Mouse (Mus musculus) midbrain, embryonic 12.5 days (tissue): ENCODE data around the gene Pih1d3. TPM values are rescaled to one million over a fixed set of nuclear protein-coding genes. Genes with fewer than 3 reads are reported as not detected.

Experiments used
- ATAC-seq: fragments of 200-750 bp; cut with Nextera tagmentation; 2 replicates; pipeline ENCODE4 v1.8.0; 2017; ENCODE audit warnings: low read depth, moderate TSS enrichment, moderate library complexity; ENCODE audit not compliant: low FRiP score
- H3K27ac ChIP-seq: fragments of 300-500 bp; sonication (generic); replicated peaks from 2 replicates; pipeline ENCODE4 v1.5.1; 2016; ENCODE audit warnings: mild to moderate bottlenecking
- H3K27me3 ChIP-seq: fragments of 300-500 bp; sonication (generic); 2 replicates; pipeline ENCODE4 v1.6.1; 2016; ENCODE audit warnings: mild to moderate bottlenecking
- H3K36me3 ChIP-seq: fragments of 300-500 bp; sonication (generic); 2 replicates; pipeline ENCODE4 v1.6.1; 2016
- H3K4me1 ChIP-seq: fragments of 300-500 bp; sonication (generic); 2 replicates; pipeline ENCODE4 v1.6.1; 2016
- H3K4me2 ChIP-seq: fragments of 300-500 bp; sonication (generic); replicated peaks from 2 replicates; pipeline ENCODE4 v1.6.1; 2016; ENCODE audit warnings: mild to moderate bottlenecking, moderate library complexity
- H3K4me3 ChIP-seq: fragments of 300-500 bp; sonication (generic); 2 replicates; pipeline ENCODE4 v1.5.1; 2016; ENCODE audit warnings: mild to moderate bottlenecking
- H3K9ac ChIP-seq: fragments of 300-500 bp; sonication (generic); replicated peaks from 2 replicates; pipeline ENCODE4 v1.6.1; 2016; ENCODE audit warnings: mild to moderate bottlenecking, moderate library complexity
- H3K9me3 ChIP-seq: fragments of 300-500 bp; sonication (generic); 2 replicates; pipeline ENCODE4 v1.6.1; 2016; ENCODE audit warnings: mild to moderate bottlenecking
- WGBS: fragments of 180-500 bp; shearing (Covaris S2); methylation state at CpG from one replicate; pipeline ENCODE4 v1.1.7; 2016; 5-methylcytosine and 5-hydroxymethylcytosine counted together
- polyA plus RNA-seq: library from polyadenylated mRNA; unstranded; fragments of >200 nt; fragmentation: Nextera tagmentation; extraction: Ambion mirVana; gene quantifications from 2 replicates; pipeline ENCODE4 v1.2.1, GENCODE M21; 2016

Gene Pih1d3
- polyA plus RNA-seq: not detected in 2 replicates

GRCm38 (mm10) chr1:31222564-31222963 is at the start of gene Pih1d3, which contains the start of gene 4931428L18Rik:
Pih1d3 (plus strand) TSS chr1:31222838.
4931428L18Rik (minus strand) TSS chr1:31222684.
- WGBS: 86% methylated on average over 7 of the region's 7 CpGs
- ATAC-seq: no peak
- no peak within 1 kb of the TSS for H3K4me2 ChIP-seq

DNA sequence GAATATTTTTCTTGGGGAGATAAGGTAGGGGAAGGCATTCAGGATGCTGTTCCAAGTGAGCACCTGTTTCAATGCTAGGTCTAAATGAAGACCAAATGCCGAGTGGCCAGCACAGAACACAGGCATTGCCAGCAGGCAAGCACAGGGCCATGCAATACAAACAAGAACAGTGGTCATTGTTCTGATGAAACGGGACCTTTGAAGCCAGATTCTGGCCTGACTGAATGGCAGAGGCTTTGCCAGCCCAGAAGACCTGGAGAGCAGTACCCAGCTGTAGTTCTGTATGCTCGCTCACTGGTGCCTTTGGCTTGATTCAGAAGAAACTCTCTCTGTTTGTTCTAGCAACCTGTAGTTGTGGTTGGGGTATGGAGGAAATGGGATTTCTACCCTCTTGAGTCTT is 47.2 kb upstream of the Pih1d3 start:
- Histone ChIP-seq H3K27ac (no peak overlapping the region), H3K9ac (no peak overlapping the region), H3K36me3 (no peaks in the 10 kb centered on the region), H3K4me3 (no peak overlapping the region), H3K4me1 (no peaks in the 10 kb centered on the region), H3K4me2 (no peak overlapping the region), H3K27me3 (no peaks in the 10 kb centered on the region), H3K9me3 (no peaks in the 10 kb centered on the region)
- ATAC-seq: no peak
- 76% methylated on average over 3 of the region's 3 CpGs for WGBS

More at GRCm38 (mm10) chr1:31222564-31222963, at the start of gene Pih1d3, which contains the start of gene 4931428L18Rik:
- H3K27ac ChIP-seq: no peak within 1 kb of the TSS
- H3K9ac ChIP-seq: no peak within 1 kb of the TSS
- no peaks in the 10 kb centered on the region for H3K27me3 ChIP-seq
- no peaks in the 10 kb centered on the region for H3K9me3 ChIP-seq
- H3K36me3 ChIP-seq: no peaks in the 10 kb centered on the region
- no peaks in the 10 kb centered on the region for H3K4me1 ChIP-seq
- no peak within 1 kb of the TSS for H3K4me3 ChIP-seq

GRCm38 (mm10) chr1:31176101-31176500 is 46.5 kb upstream of the Pih1d3 start, which contains the start of gene Lgsn:
Lgsn (plus strand) TSS chr1:31176401.
- no peak within 1 kb of the TSS for H3K4me2 ChIP-seq
- H3K36me3 ChIP-seq: no peaks in the 10 kb centered on the region
- no peak within 1 kb of the TSS for H3K4me3 ChIP-seq
- H3K27me3 ChIP-seq: no peaks in the 10 kb centered on the region
- no peaks in the 10 kb centered on the region for H3K9me3 ChIP-seq
- no peak within 1 kb of the TSS for H3K9ac ChIP-seq
- WGBS: 80% methylated on average over 5 of the region's 5 CpGs
- no peaks in the 10 kb centered on the region for H3K4me1 ChIP-seq
- H3K27ac ChIP-seq: no peak within 1 kb of the TSS
- ATAC-seq: no peak

GRCm38 (mm10) chr1:31178264-31178663 is 44.4 kb upstream of the Pih1d3 start:
- Histone ChIP-seq H3K4me2 (no peak overlapping the region), H3K4me3 (no peak overlapping the region), H3K9ac (no peak overlapping the region), H3K27me3 (no peaks in the 10 kb centered on the region), H3K27ac (no peak overlapping the region), H3K36me3 (no peaks in the 10 kb centered on the region), H3K9me3 (no peaks in the 10 kb centered on the region), H3K4me1 (no peaks in the 10 kb centered on the region)
- no peak for ATAC-seq
- 38% methylated on average over 1 of the region's 1 CpGs for WGBS

GRCm38 (mm10) chr1:31190237-31190866 is 32.3 kb upstream of the Pih1d3 start:
- H3K4me3 ChIP-seq: no peak overlapping the region
- H3K27me3 ChIP-seq: no peaks in the 10 kb centered on the region
- WGBS: 87% methylated on average over 10 of the region's 10 CpGs
- no peak overlapping the region for H3K9ac ChIP-seq
- H3K36me3 ChIP-seq: no peaks in the 10 kb centered on the region
- H3K4me1 ChIP-seq: no peaks in the 10 kb centered on the region
- no peaks in the 10 kb centered on the region for H3K9me3 ChIP-seq
- no peak overlapping the region for H3K4me2 ChIP-seq
- no peak for ATAC-seq
- no peak overlapping the region for H3K27ac ChIP-seq

GRCm38 (mm10) chr1:31195633-31196032 is 27.0 kb upstream of the Pih1d3 start:
- Histone ChIP-seq H3K4me2 (no peak overlapping the region), H3K9me3 (no peaks in the 10 kb centered on the region), H3K27ac (no peak overlapping the region), H3K9ac (no peak overlapping the region), H3K4me1 (no peaks in the 10 kb centered on the region), H3K36me3 (no peaks in the 10 kb centered on the region), H3K27me3 (no peaks in the 10 kb centered on the region), H3K4me3 (no peak overlapping the region)
- no peak for ATAC-seq
- 78% methylated on average over 1 of the region's 1 CpGs for WGBS

DNA sequence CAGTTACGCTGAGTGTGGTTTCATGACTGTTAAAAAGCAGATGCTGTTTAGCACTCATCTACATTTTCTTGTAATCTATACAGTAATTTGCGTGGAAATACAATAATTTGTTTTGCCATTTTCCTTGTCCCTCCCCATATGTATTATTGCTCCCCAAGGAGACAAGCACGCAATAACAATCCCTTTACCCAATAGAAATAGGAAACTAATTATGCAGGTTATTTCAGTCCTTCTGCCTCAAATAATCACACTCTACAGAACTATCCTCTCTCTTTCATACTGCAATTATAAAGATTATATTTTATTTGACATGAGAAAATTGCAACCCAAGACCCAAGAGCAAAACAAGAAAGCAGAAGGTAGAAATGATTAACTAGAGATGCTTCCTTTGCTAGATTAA is 25.7 kb upstream of the Pih1d3 start:
- no peak for ATAC-seq
- 92% methylated on average over 3 of the region's 3 CpGs for WGBS
- Histone ChIP-seq H3K4me1 (no peaks in the 10 kb centered on the region), H3K4me2 (no peak overlapping the region), H3K27ac (no peak overlapping the region), H3K4me3 (no peak overlapping the region), H3K36me3 (no peaks in the 10 kb centered on the region), H3K27me3 (no peaks in the 10 kb centered on the region), H3K9me3 (no peaks in the 10 kb centered on the region), H3K9ac (no peak overlapping the region)

DNA sequence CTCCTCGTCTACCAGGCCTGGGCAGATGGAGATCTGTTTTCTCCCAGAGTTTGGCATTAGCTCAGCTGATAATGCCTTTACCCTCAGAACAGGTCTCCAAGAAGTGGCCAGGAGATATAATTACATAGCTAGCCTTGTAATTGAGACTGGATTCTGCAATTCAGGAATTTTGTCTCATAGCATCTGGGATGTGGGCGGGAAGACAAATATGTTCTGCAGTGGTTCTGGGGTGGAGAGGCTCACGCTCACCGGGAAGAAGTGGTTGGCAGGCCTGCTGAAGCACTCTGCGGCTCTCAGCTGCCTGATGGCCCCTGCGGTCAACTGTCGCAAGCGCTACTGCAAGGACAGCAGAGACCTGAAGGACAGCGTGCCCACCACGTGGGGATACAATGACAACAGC is 18.9 kb upstream of the Pih1d3 start:
- Histone ChIP-seq H3K4me2 (no peak overlapping the region), H3K9me3 (no peaks in the 10 kb centered on the region)
- 92% methylated on average over 10 of the region's 10 CpGs for WGBS

DNA sequence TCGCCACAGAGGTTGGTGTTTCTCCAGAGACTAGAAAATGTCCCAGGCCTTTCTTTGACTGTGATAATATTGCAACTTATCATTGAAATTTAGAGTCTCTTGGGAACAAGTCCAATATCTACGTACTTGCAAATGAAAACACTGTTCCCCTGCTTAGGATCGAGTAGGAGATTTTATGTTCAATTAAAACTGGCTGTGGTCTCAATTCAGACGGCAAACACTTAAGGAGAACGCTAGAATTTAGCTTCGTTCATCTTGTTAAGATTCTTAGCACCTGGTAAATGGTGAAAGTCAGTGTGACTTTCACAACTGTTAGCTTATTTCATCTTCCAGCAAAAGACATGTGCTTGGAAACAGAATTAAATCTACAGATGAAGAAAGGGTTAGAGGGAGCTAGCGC is 17.3 kb upstream of the Pih1d3 start:
- H3K4me2 ChIP-seq: no peak overlapping the region
- H3K36me3 ChIP-seq: no peaks in the 10 kb centered on the region
- WGBS: 85% methylated on average over 7 of the region's 7 CpGs
- no peak overlapping the region for H3K4me3 ChIP-seq
- H3K27ac ChIP-seq: no peak overlapping the region
- ATAC-seq: no peak
- H3K4me1 ChIP-seq: no peaks in the 10 kb centered on the region
- H3K27me3 ChIP-seq: no peaks in the 10 kb centered on the region
- H3K9me3 ChIP-seq: no peaks in the 10 kb centered on the region
- no peak overlapping the region for H3K9ac ChIP-seq

More for the DNA sequence above, 18.9 kb upstream of the Pih1d3 start:
- H3K4me1 ChIP-seq: no peaks in the 10 kb centered on the region
- no peak for ATAC-seq
- H3K9ac ChIP-seq: no peak overlapping the region
- no peak overlapping the region for H3K27ac ChIP-seq
- H3K4me3 ChIP-seq: no peak overlapping the region
- H3K36me3 ChIP-seq: no peaks in the 10 kb centered on the region
- no peaks in the 10 kb centered on the region for H3K27me3 ChIP-seq

DNA sequence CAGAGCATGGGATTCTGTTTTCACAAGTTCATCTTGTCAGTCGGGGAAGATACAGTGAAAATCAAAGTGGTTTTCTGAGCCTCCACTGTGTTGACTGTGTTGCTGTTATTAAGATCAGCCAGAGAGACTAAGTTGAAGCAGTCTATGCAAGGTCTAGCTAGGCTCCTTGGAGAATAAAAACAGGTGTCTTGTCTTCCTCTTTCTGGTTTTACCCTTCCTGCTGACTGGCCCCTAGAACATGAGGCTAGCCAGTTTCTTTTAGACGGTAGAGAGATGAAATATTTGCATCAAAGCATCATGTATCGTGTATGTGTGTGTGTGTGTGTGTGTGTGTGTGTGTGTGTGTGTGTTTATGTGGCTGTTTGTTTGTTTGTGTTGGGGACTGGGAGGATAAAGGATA is 16.9 kb upstream of the Pih1d3 start:
- ATAC-seq: no peak
- WGBS: 85% methylated on average over 3 of the region's 3 CpGs

GRCm38 (mm10) chr1:31210144-31210543 is 12.5 kb upstream of the Pih1d3 start:
- Histone ChIP-seq H3K27ac (no peak overlapping the region), H3K9ac (no peak overlapping the region), H3K9me3 (no peaks in the 10 kb centered on the region), H3K4me3 (no peak overlapping the region), H3K4me2 (no peak overlapping the region), H3K36me3 (no peaks in the 10 kb centered on the region), H3K27me3 (no peaks in the 10 kb centered on the region), H3K4me1 (no peaks in the 10 kb centered on the region)
- 4% methylated on average over 5 of the region's 5 CpGs for WGBS
- peak; percentile 80 for ATAC-seq

More for the DNA sequence above, 16.9 kb upstream of the Pih1d3 start:
- Histone ChIP-seq H3K9me3 (no peaks in the 10 kb centered on the region), H3K27me3 (no peaks in the 10 kb centered on the region), H3K9ac (no peak overlapping the region), H3K4me3 (no peak overlapping the region), H3K4me2 (no peak overlapping the region), H3K4me1 (no peaks in the 10 kb centered on the region), H3K36me3 (no peaks in the 10 kb centered on the region), H3K27ac (no peak overlapping the region)

GRCm38 (mm10) chr1:31214831-31215230 is 7.8 kb upstream of the Pih1d3 start:
- 85% methylated on average over 1 of the region's 1 CpGs for WGBS
- no peak for ATAC-seq
- Histone ChIP-seq H3K4me3 (no peak overlapping the region), H3K4me1 (no peaks in the 10 kb centered on the region), H3K9ac (no peak overlapping the region), H3K36me3 (no peaks in the 10 kb centered on the region), H3K9me3 (no peaks in the 10 kb centered on the region), H3K4me2 (no peak overlapping the region), H3K27ac (no peak overlapping the region), H3K27me3 (no peaks in the 10 kb centered on the region)
